Mouse (Mus musculus): ENCODE results near the gene Acsl6.
"Not testable (repeated sequence)": the region's sequence is repeated elsewhere in the genome, so short reads cannot be mapped to it uniquely, and the experiment has no call there.

Gene Acsl6

DNA sequence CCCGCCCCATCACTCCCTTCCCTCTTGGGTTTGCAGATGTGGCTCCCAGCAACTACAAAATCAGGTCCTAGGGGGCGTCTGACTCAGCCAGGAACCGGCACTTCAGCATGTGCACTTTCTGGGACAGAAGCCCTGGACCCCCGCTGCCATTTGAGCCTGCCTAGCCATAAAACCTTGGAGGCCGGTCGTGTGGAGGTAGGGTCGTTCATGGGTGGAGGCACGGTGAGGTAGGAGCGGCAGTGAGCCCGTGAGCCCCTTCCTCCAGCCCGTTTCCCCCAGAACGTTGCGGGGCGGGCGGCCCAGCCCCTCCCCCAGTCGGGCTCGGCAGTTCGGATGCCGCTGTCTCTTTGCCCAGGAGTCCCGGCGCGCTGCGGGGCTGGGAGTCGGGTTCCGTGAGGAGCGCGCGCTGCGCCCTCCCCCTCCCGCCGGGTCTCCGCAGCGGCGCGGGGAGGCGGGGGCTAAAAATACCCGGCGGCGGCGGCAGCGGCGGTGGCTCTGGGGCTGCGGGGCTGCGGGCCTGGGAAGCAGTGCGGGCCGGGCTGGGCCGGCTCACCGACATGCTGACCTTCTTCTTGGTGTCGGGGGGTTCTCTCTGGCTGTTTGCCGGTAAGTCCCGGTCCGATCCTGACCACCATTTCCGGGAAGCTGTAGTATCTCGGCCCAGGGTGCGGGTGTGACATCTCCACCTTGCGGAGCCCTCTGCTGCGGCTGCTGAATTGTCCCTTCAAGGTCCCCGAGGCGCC, at the start of gene Acsl6:
Gene Acsl6 (plus strand): TSS at position 71 of the 743 bp plus-strand sequence.
- peak; percentile 53 for DNase-seq (ENCODE audit: low read depth, low spot score)

DNA sequence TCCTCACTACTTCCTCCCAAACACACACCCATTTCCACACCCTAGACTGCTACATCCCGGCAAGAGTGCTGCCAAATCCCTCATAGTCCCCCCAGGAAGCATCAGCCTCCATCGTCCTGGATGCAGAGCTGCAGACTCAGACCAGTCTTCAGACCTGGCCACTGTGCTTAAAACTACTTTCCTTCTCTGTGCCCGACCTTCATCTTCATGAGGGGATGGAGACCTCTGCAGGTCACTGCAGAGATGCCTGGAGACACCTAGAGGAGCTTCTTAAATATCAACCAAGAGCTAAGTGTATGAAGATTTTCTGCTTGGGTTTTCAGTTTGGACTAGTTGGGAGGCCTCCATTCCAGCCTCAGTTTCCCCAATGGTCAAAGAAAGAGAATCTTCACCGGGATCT, 49.5 kb upstream of the Acsl6 start:
- peak; percentile 48 for DNase-seq (ENCODE audit: low read depth, low spot score)

DNA sequence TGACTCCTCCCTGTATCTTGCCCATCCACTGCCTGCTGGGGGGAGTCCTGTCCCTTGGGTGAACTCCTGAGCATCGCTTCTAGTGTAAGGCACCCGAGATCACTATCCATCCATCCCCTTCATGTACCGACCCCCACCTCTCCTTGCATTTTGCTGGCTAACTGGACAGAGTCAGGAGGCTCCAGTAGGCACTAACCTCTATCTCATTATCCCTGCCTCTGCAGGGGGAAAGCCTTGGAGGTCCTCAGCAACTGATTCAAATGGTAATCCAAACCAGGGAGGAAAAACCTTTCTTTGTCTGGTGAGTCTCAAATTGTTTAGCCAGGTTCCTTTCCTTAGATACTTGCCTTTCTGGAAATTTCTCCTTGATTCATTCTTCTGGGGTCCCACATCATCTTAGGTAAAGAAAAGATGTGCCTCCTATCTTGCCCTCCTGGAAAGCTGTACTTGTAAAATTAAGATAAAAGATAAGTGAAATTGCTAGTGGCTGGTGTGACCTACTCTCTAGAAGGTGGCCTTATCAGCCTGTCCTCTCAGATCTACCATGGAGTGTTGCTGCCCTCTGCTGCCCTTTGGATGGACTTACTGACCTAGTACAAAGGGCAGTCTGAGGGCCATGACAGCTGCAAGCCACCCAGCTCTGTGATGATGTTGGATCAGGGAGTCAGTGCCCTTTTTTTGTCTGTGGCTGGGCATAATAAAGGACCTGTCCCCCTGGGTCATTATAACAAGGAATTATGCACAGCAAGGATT, 46.8 kb upstream of the Acsl6 start:
- peak; percentile 86 for DNase-seq (ENCODE audit: low read depth, low spot score)

DNA sequence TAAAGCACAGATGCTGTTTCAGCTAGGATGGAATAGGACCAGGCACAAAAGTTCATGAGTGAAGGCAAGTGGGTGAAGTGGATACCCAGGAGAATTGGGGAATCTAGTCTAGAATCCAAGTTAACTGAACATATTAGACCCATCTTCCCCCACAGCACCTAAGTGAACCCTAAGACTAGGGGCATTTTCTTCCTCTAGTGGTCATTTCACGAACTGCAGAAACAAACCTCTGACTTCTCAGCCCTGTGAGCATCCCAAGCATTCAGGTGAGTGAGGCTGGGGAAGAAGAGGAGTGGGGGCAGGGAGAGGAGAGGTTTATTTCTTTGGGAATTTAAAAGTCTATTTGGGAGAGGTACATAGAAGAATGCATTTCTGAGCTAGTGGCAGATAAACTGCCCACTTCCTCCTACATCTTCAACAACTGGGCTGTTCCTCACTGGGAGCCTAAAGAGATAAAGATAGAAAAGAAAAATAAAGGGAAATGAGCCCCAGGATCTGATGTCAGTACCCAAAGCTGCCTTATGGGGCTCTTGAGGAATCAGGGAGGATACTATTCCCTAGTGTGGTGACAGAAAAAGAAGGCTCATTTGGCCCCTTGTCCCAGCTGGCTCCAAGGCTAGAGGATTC, 40.1 kb upstream of the Acsl6 start:
- peak; percentile 42 for DNase-seq (ENCODE audit: low read depth, low spot score)

DNA sequence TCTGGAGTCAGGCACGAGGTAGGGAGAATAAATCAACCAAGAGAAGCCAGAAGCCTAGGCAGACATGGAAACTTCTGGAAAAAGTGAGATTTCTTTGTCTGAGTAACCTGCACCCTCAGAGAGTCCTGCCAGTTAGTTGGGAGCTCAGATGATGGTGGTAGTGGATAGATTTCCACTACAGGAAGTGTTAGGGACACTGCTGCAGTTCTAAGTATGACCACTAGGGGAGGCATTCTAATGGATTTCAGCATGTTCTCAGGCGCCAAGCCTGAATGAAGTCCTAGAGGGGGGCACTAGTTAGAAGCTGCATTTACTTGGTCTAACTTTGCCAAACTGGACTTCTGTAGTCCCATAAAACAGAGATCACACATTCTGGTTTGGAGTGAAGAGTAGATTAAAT, 39.1 kb upstream of the Acsl6 start:
- DNase-seq (ENCODE audit: low read depth, low spot score): peak; percentile 83

DNA sequence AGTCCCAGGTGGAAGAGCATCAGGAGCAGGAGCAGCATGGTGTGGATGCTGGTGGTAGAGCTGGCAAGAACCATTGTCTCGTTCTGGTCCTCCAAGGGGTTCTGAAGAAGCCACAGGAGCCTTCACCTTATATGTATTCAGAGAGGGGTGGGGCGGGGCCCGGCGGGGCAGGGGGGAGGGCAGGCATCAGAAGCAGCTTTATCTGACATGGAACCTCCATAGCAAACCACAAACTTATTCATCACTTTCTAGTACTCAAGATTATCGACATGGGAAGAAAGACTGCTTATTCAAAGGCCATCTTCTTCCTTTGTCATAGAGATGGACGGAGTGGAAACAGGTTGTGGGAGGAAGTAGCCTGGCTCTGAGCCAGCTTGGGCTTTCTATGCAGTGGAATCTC, 36.4 kb upstream of the Acsl6 start, which contains the start of gene Il3:
Gene Il3 (minus strand): TSS at position 101 of the 400 bp plus-strand sequence.
- no peak for DNase-seq (ENCODE audit: low read depth, low spot score)

DNA sequence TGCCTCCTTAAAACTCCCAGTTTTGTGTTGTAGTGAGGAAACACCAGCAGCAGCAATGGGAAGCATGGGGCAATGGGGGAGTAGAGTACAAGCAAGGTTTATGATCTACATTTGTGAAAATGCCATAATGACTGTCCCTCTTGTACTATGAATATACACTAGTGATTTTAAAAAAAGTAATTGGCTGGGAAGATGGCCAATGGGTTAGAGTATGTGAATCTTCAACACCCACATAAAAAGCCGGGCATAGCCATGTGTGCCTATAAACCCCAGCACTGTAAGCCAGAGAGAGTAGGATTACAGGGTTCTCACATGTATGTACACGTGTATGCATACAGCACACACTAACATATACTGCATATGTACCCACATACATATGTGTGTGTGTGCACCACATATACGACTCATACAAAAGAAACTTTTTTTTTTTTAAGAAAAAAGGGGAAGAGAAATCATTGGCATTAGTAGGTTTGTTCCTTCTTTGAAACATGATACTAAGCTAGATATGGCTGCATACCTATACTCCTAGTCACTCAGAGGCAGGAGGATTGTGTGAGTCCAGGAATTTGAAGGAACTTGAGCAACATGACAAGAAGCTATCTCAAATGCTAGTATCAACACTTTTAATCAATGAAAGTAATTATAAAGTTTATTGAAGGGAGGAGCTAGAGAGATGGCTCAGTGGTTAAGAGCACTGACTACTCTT, 34.3 kb upstream of the Acsl6 start:
- no peak for DNase-seq (ENCODE audit: low read depth, low spot score)

DNA sequence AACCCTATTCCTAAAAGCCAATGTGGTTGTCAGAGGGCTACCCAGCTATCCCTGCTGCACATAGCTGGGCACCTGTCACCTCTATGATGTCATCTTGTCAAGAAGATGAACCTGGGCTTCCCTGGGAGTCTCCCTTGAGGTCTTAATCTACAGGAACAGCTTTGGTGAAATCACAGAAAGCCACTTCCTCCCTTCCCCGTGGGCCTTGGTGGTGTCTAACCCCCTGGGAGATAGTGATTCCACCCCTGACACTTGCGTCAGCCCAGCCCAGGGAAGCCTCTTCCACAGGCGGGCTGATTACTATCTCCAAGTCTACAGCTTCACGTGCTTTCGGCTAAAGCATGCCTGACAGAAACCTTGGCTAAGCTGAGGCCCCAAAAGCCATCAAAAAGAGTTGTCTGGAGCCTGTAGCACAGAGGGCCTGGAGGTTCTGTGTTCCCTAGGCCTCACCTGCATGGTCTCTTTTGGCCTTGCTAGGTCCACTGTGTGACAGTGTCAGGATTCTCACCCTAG, 32.1 kb upstream of the Acsl6 start:
- no peak for DNase-seq (ENCODE audit: low read depth, low spot score)

DNA sequence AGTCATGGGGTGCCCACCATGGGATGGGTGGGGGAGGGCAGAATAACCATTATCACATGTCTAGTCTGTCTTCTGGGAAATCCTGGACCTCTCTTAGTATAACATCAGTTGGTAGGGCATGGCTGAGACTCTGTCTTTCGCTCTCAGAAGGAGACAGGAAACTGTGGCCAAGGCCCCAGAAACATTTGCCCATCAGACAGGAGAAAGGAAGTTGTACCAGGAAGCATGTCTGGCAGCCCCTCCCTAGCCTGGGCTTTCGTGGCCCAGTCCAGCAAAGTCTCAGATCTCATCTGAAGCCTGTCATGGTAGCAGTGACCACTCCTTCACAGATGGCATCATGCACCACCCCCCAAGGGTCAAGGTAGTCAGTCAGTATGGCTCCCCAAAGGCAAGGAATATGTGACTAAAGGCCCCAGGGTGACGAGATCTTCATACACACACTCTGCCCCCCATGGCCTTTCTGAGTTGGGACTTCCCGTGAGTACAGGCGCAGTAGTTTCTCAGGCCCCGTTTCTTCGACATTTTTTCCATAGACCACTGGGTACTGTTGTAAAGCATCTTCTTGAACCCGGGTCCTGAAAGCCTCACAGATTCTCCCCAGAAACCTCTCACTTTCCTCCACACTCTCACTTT, 15.7 kb upstream of the Acsl6 start:
- DNase-seq (ENCODE audit: low read depth, low spot score): peak; percentile 41

DNA sequence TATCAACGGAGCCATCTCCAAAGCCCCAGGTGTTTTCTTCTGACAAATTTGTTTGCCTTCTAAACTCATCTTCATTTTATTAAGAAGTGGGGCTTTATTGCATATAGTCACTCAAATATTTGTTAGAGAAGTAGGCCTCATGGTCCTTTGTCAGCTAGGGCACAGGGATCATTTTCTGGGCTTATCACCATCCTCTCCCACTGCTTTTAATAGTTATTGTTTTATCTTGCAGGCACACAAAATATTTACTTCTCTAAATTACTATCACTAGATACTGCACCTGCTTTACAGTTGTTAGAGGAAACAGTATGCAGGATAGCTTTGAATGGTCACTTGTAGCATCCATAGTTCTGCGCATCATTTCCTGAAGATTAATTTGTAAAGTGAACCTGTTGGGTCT, 11.4 kb upstream of the Acsl6 start:
- DNase-seq (ENCODE audit: low read depth, low spot score): no peak

DNA sequence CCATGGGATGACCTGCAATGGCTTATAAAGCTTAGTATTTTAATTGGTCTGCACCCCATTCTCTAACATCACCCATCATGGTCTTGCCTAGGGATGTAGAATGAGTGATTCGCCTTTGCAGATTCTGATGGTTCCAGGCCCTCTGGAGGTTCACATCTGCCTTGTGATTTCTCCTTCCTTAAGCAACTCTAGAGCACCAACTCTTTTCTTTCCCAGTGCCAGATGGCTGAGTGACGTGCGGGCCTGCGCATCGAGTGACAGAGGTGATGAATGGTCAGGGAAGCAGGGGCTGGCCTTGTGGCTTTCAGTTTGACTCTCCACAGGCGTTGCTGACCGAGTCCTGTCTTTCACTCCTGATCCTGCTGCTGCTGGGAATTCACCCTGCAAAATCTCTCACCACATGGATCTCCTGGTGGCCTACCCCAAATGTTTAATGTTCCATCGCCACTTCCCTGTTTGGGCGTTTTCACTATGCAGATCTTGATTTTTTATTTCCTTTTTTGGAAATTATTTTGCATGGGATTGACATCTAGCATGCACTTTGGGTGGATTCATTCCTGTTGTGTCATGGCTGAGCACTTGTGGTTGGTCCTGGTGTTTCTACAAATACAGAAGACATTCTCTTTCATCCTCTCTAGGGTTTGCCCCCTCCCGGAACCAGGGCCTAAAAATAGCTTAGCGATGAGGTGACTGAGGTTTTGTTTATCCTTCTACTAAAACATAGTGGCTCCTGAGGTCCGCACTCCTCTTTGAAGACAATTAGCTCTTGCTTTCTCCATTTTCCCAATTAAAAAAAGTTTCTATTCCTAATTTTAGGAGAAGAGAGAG, 9.4 kb upstream of the Acsl6 start:
- DNase-seq (ENCODE audit: low read depth, low spot score): peak; percentile 25

DNA sequence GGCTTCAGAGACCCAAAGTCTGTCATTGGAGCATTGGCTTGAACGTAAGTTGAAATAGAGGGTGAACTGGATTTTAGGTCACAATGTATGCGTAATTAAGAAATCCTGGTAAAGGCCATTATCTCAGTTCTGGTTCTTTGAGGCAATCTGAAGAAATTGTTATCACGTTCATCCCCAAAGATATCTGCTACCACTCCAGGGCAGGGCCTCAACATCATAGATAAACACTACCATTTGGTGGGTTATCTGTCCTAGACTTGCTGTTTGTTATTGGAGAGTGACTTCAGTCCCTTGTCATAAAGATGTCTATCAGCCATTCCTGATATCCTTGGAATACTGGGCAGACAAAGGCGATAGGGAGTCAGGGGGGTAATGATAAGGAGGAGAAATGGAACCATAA, 7.6 kb upstream of the Acsl6 start:
- no peak for DNase-seq (ENCODE audit: low read depth, low spot score)

DNA sequence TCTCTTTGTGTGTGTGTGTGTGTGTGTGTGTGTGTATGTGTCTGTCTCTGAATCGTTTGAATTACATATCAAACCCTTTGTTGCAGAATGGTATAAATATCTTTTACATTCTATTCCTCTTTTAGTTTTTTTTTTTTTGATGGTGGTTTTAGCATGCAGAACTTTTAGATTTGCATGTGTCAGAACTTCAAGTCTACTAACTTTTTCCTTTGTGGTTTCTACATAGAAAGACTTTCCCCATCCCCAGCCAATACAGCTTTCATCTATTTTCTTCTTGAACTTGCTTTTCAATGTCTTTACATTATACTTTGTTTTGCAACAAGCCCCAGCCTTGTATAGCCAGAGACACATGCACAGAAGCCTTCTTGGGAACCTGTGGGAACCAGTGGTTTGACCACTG, 6.9 kb upstream of the Acsl6 start:
- no peak for DNase-seq (ENCODE audit: low read depth, low spot score)

DNA sequence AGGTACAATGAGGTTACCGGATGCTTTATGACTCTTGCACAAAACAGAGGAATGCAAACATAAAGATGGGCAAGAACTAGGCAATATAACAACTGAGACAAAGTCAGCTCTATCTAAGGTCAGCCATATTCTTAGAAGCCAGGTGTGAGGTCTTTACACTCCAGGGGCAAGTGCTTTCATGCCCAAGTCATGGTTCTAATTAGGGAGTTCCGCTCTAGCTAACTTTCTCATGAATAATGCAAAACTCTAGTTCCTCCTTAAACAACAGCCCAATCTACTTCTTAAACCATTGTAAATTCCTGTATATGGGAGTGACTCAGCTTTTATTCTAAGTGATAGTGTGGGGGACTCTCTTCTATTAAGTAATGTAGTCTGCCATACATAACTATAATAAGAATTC, 6.1 kb upstream of the Acsl6 start:
- DNase-seq (ENCODE audit: low read depth, low spot score): not testable (repeated sequence)

DNA sequence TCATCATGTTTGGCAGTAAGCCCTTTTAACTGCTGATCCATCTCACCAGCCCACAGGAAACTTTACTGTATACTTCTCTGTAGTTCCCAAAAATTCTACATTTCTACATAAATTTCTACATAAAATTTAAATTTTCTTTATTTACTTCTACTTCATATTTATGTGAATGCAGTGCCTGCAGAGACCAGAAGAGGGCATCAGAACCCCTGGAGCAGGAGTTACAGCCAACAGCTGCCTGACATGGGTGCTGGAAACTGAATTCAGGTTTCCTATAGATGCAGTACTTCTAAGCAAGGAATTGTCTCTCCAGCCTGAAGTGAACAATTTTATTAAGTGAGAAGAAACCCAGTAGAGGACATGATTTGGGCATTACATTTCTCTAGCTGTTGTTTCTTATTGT, 4.8 kb upstream of the Acsl6 start:
- peak; percentile 22 for DNase-seq (ENCODE audit: low read depth, low spot score)

DNA sequence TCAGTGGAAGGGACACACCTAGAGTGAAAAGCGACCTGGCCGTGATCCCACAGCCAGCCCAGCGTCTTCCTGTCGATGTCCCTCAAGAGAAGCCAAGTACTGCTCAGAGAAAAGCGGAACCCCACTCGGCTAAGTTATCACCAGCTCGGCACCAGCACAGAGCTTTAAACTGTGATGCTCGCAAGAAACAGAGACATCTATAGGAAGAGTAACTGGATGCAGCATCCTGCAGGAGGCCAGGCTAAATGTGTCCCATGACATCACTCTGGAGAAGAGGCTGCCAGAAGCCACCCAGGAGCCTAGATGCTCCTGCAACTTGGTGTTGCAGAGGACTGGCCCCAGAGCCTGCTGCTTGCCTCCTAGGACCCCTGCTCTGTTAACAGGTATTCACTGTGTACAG, 1.6 kb upstream of the Acsl6 start:
- DNase-seq (ENCODE audit: low read depth, low spot score): no peak

DNA sequence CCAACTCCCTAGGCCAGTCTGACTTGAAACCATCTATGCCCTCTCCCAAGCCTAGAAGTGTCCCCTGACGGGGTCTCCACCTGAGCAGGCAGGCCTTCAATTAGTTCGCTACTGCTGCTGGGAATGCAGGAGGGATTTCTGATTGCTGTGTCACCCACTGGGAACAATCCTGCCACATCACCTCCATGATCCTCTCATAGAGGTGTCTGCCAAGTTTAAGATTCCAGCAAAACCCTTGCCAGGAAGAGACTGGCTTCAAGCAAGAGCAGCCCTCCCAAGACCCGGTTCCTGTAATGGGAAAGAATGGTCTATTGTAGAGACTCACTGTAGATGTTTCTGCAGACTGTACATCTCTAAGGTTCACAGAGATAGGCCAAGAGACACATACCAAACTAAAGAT, 992 bp upstream of the Acsl6 start:
- DNase-seq (ENCODE audit: low read depth, low spot score): no peak

DNA sequence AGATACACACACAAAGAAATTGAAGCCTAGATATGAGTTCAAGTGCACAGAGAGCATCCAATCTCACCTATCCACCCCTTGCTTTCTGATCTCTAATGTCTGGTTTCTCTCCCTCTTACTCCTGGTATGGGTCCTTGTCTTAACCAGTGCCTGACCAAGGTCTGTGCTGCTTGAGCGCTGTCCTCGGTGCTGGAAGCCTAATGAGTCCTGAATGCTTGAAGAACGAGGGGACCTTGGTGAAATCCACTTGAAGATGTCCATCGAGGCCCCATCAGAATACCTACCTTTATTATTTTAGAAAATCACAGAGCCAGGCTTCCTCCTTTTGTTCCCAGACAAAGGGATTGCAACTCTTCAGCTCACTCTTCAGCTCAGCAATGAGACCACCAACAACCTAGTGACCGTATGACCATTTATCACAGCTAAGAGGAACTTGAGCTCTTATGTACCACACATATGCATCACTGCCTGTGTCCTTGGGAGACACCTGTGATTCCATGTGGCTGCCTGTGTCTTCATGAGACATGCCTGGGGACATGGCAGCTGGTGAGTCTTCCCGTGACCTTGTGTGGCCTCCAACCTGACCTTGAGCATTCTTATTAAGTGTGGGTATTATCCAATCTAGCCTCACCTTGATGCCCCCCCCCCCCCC, 396 bp upstream of the Acsl6 start:
- DNase-seq (ENCODE audit: low read depth, low spot score): peak; percentile 43

DNA sequence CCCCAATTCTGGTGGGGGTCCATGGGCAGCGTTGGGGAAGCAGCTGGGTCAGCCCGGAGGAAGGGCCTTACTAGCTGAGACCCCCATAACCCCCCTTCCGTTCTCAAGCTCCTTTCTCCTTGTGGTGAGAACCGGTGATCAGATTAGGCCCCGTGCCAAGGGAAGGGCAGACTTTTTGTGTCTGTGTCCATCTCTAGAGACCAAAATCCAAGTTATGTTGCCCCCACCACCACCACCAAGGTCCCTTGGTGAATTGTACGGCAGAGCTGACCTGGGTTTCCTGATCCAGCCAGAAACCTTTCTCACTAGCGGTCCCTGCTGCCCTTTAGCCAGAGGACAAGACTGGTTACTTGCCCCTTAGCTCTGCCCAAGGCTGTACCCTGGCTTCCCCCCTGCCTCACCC, 874 bp downstream of the Acsl6 start:
- DNase-seq (ENCODE audit: low read depth, low spot score): no peak

DNA sequence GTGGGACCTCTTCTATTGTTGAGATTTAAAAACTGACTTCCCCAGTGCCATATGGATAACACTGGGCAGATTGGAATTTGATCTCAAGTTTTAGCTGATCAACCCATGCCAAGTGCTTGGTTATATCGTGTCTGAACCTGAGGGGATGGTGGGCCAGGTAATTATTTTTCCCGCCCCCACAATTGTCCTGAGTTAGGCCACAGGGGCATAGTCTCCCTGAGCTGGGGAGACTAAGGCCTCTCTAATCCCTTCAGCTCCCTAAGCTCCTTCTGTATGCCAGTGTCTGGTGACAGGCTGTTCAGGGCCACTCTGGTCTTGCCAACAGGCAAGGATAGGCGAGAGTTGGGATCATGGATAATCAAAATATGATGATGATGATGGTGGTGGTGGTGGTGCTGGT, 1.7 kb downstream of the Acsl6 start:
- no peak for DNase-seq (ENCODE audit: low read depth, low spot score)

All from CD4-positive, CD25-positive, alpha-beta regulatory T cell, adult 2 months (primary cell).